Mouse (Mus musculus): ENCODE measurements around the gene Dctn3.

The Dctn3 gene

GRCm38 (mm10) chr4:41672522-41672963 is 50.4 kb downstream of the Dctn3 start:
- no peak for DNase-seq (ENCODE audit: low read depth, low spot score)

GRCm38 (mm10) chr4:41671963-41672480 is 50.9 kb downstream of the Dctn3 start:
- no peak for DNase-seq (ENCODE audit: low read depth, low spot score)

- no peak for DNase-seq (ENCODE audit: low read depth, low spot score)
Measured at GRCm38 (mm10) chr4:41671500-41671899, 51.5 kb downstream of the Dctn3 start.

GRCm38 (mm10) chr4:41670836-41671235 is 52.1 kb downstream of the Dctn3 start:
- no peak for DNase-seq (ENCODE audit: low read depth, low spot score)

- no peak for DNase-seq (ENCODE audit: low read depth, low spot score)
Measured at GRCm38 (mm10) chr4:41666646-41667045, 56.3 kb downstream of the Dctn3 start.

GRCm38 (mm10) chr4:41665009-41665675 is 57.8 kb downstream of the Dctn3 start:
- no peak for DNase-seq (ENCODE audit: low read depth, low spot score)
